In the genomic region with DNA sequence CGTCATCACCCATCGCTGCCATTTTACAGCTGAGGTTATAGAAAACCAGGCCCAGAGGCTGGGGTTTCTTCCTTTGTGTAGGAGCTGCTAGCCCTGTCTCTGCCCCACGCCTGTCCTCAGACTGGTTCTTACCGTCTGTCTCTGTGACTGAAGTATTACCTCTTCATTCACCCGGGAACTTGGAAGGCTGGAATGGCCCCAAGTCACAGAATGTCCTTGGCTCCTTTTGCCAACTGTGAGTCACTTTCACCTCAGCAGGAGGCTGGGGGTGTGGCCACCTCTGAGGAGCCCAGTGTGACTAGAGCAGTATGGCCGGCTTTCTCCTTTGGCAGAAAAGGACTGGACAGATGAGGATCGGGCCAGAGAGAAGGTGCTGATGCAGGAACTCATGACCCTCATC, we compare ENCODE assay signal across 11 mouse cellular contexts. TPM values are rescaled to one million over a fixed set of nuclear protein-coding genes. Genes with fewer than 3 reads are reported as not detected.
A peak's percentile ranks its signal among the peaks of the same experiment; 100 is the strongest.
DNase-seq lines count a peak whose midpoint lies in the region; ATAC-seq lines count a peak whose summit lies in the region.
"Had no signal": no experiment of that assay in that cellular context is flagged by ENCODE, and none has a peak within 500 bp of the region (broad histone marks: within the 10 kb centered on the region; RNA-seq: fewer than 3 reads in every experiment).

No protein-coding gene starts in this region.

- H3K36me3 ChIP-seq in midbrain, embryonic 13.5 days: peaks cover 74% of the 10 kb centered on the region
- H3K36me3 ChIP-seq in midbrain, embryonic 11.5 days (ENCODE audit: control insufficient read depth, insufficient read depth, low read length): peaks cover 16% of the 10 kb centered on the region

- no peak overlapping the region for H3K27ac ChIP-seq in midbrain, embryonic 13.5 days
- no peak overlapping the region for H3K27ac ChIP-seq in midbrain, embryonic 11.5 days (ENCODE audit: low read depth, low read length)
- H3K27ac ChIP-seq: liver, embryonic 15.5 days had no signal

- no peak for ATAC-seq in midbrain, embryonic 13.5 days
- no peak for ATAC-seq in midbrain, embryonic 11.5 days (ENCODE audit: low FRiP score)

- intact Hi-C loops in left cerebral cortex, postnatal 14 days (cut with DNase I): no loop called here

- H3K9ac ChIP-seq in midbrain, embryonic 13.5 days (replicated peaks): no peak overlapping the region
- H3K9ac ChIP-seq in midbrain, embryonic 11.5 days (ENCODE audit: low read length): no peak overlapping the region
- H3K9ac ChIP-seq: liver, embryonic 15.5 days had no signal

- no peak overlapping the region for H3K4me3 ChIP-seq in midbrain, embryonic 13.5 days (replicated peaks)
- no peak overlapping the region for H3K4me3 ChIP-seq in midbrain, embryonic 11.5 days (ENCODE audit: low read depth, low read length)
- H3K4me3 ChIP-seq: erythroblast, embryonic 14.5 days; liver, embryonic 15.5 days had no signal

- H3K4me1 ChIP-seq in midbrain, embryonic 13.5 days (replicated peaks): no peaks in the 10 kb centered on the region
- no peaks in the 10 kb centered on the region for H3K4me1 ChIP-seq in midbrain, embryonic 11.5 days (ENCODE audit: control insufficient read depth, insufficient read depth, low read length)
- H3K4me1 ChIP-seq: liver, embryonic 15.5 days had no signal

- DNase-seq in left cerebral cortex, postnatal 14 days (ENCODE audit: low spot score in 2 of 2): peak; percentile 28 to 49
- DNase-seq in left cerebral cortex, adult 11 months (ENCODE audit: low spot score): no peak
- DNase-seq in cerebellum, postnatal 10 days: peak; percentile 54 to 65
- peak; percentile 97 for DNase-seq in kidney, adult 9 months
- DNase-seq in testis, postnatal 10 days (ENCODE audit: low spot score): peak; percentile 88
- no peak for DNase-seq in spleen, postnatal 10 days (ENCODE audit: low spot score in 2 of 2)
- no peak for DNase-seq in midbrain, embryonic 11.5 days (ENCODE audit: low spot score, missing footprints)

- no peaks in the 10 kb centered on the region for H3K27me3 ChIP-seq in midbrain, embryonic 13.5 days
- H3K27me3 ChIP-seq in midbrain, embryonic 11.5 days (ENCODE audit: control insufficient read depth, insufficient read depth, low read length): no peaks in the 10 kb centered on the region
- H3K27me3 ChIP-seq: liver, embryonic 15.5 days had no signal

- WGBS in midbrain, embryonic 13.5 days: 85% methylated on average over 7 of the region's 7 CpGs
- 78% methylated on average over 7 of the region's 7 CpGs for WGBS in midbrain, embryonic 11.5 days

- no peaks in the 10 kb centered on the region for H3K9me3 ChIP-seq in midbrain, embryonic 13.5 days
- peaks cover 4% of the 10 kb centered on the region; the same call in 1 of the 2 replicates for H3K9me3 ChIP-seq in midbrain, embryonic 11.5 days (ENCODE audit: control insufficient read depth, low read length)
- H3K9me3 ChIP-seq: liver, embryonic 15.5 days had no signal

- no peak overlapping the region for H3K4me2 ChIP-seq in midbrain, embryonic 13.5 days (replicated peaks)
- H3K4me2 ChIP-seq in midbrain, embryonic 11.5 days: no peak overlapping the region
- H3K4me2 ChIP-seq: liver, embryonic 15.5 days had no signal

RNA-seq across cellular contexts. Expression of a gene that starts 9.4 kb away (rescaled TPM):
- total RNA-seq in left cerebral cortex, postnatal 14 days (2021): 100 to 1,000 TPM; 109 to 114 TPM
- 295 and 296 TPM in 2 replicates for polyA plus RNA-seq in midbrain, embryonic 13.5 days (2015; fragmentation: Nextera tagmentation; extraction: Ambion mirVana)
- polyA plus RNA-seq in midbrain, embryonic 11.5 days (2014; fragmentation: Nextera tagmentation; extraction: Ambion mirVana): 354 and 362 TPM in 2 replicates

RNA-seq across cellular contexts. Expression of a gene that starts 9.6 kb away (rescaled TPM):
- 10 to 100 TPM; 10.8 to 13.3 TPM for total RNA-seq in left cerebral cortex, postnatal 14 days (2021)
- polyA plus RNA-seq in midbrain, embryonic 13.5 days (2015; fragmentation: Nextera tagmentation; extraction: Ambion mirVana): 14.0 and 16.6 TPM in 2 replicates
- polyA plus RNA-seq in midbrain, embryonic 11.5 days (2014; fragmentation: Nextera tagmentation; extraction: Ambion mirVana): 9.5 and 10.2 TPM in 2 replicates
- polyA plus RNA-seq: erythroblast, embryonic 14.5 days had no signal

RNA-seq across cellular contexts. Expression of a gene that starts 22.7 kb away (rescaled TPM):
- total RNA-seq in left cerebral cortex, postnatal 14 days (2021): 10 to 100 TPM; 22.1 to 27.8 TPM
- 8.6 and 9.5 TPM in 2 replicates for polyA plus RNA-seq in midbrain, embryonic 13.5 days (2015; fragmentation: Nextera tagmentation; extraction: Ambion mirVana)
- polyA plus RNA-seq in midbrain, embryonic 11.5 days (2014; fragmentation: Nextera tagmentation; extraction: Ambion mirVana): 5.2 and 5.4 TPM in 2 replicates

RNA-seq across cellular contexts. Expression of a gene that starts 33.6 kb away (rescaled TPM):
- total RNA-seq in left cerebral cortex, postnatal 14 days (2021): 10 to 100 TPM; 24.0 to 35.5 TPM
- 0.58 and 0.67 TPM in 2 replicates for polyA plus RNA-seq in midbrain, embryonic 13.5 days (2015; fragmentation: Nextera tagmentation; extraction: Ambion mirVana)
- 0.64 and 0.95 TPM in 2 replicates for polyA plus RNA-seq in midbrain, embryonic 11.5 days (2014; fragmentation: Nextera tagmentation; extraction: Ambion mirVana)
- polyA plus RNA-seq: erythroblast, embryonic 14.5 days; G1E had no signal

RNA-seq across cellular contexts. Expression of a gene that starts 56.5 kb away (rescaled TPM):
- total RNA-seq in left cerebral cortex, postnatal 14 days (2021): 10 to 100 TPM; 80.6 to 81.3 TPM
- 180 and 186 TPM in 2 replicates for polyA plus RNA-seq in midbrain, embryonic 13.5 days (2015; fragmentation: Nextera tagmentation; extraction: Ambion mirVana)
- 242 and 251 TPM in 2 replicates for polyA plus RNA-seq in midbrain, embryonic 11.5 days (2014; fragmentation: Nextera tagmentation; extraction: Ambion mirVana)

Comparison
In these comparisons a context has a peak if more than half of its experiments do, and no peak if none do; other contexts are left out.
1. DNase-seq: peak in left cerebral cortex, postnatal 14 days (2 of 2), cerebellum, postnatal 10 days (2 of 2), kidney, adult 9 months (single experiment) and testis, postnatal 10 days (single experiment); none in left cerebral cortex, adult 11 months (single experiment), spleen, postnatal 10 days (0 of 2) and midbrain, embryonic 11.5 days (single experiment).